Mouse (Mus musculus) forebrain, embryonic 10.5 days (tissue): ENCODE data around the gene Zfhx3. TPM values are rescaled to one million over a fixed set of nuclear protein-coding genes. Genes with fewer than 3 reads are reported as not detected.

ENCODE experiments used
- DNase-seq: peaks from one replicate; pipeline ENCODE4 v3.0.0-alpha.2; 2017; ENCODE audit warnings: low spot score; ENCODE audit errors: extremely low spot score
- H3K27ac ChIP-seq: fragments of 300-500 bp; sonication (generic); 2 replicates; pipeline ENCODE4 v1.5.1; 2016; ENCODE audit warnings: mild to moderate bottlenecking
- H3K27me3 ChIP-seq: fragments of 300-500 bp; sonication (generic); 2 replicates; pipeline ENCODE4 v1.6.1; 2016; ENCODE audit warnings: mild to moderate bottlenecking; ENCODE audit not compliant: poor library complexity, severe bottlenecking
- H3K36me3 ChIP-seq: fragments of 300-500 bp; sonication (generic); replicated peaks from 2 replicates; pipeline ENCODE4 v1.6.1; 2016; ENCODE audit warnings: mild to moderate bottlenecking, moderate library complexity
- H3K4me1 ChIP-seq: fragments of 300-500 bp; sonication (generic); 2 replicates; pipeline ENCODE4 v1.6.1; 2016
- H3K4me3 ChIP-seq: fragments of 300-500 bp; sonication (generic); 2 replicates; pipeline ENCODE4 v1.5.1; 2016; ENCODE audit warnings: mild to moderate bottlenecking, moderate library complexity
- H3K9me3 ChIP-seq: fragments of 300-500 bp; sonication (generic); 2 replicates; pipeline ENCODE4 v1.6.1; 2016; ENCODE audit warnings: mild to moderate bottlenecking, moderate library complexity
- WGBS: fragments of 180-500 bp; shearing (Covaris S2); methylation state at CpG from one replicate; pipeline ENCODE4 v1.1.7; 2016; 5-methylcytosine and 5-hydroxymethylcytosine counted together
- polyA plus RNA-seq: library from polyadenylated mRNA; unstranded; fragments of >200 nt; fragmentation: Nextera tagmentation; extraction: Ambion mirVana; gene quantifications from 2 replicates; pipeline ENCODE4 v1.2.1, GENCODE M21; 2016

The Zfhx3 gene
- polyA plus RNA-seq, 1 experiment from 2014 or later, result 11.4 TPM

DNA sequence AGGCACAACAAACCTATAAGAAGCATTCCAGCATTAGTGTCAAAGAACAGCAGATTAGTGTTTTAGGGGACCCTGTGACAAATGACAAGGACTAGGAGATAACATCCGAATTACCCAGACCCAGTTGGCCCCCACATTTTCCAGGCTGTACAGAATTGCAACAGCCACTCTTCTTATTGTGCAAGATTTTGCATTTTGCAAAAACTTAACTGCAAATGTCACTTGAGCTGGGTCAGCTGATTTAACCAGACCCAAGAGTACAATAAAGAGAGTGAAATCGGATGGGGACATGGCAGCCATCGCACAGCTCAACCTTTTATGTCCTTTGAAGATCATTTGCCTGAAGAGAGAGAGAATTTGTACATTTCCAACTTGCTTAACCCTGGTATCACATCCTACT lies 720.3 kb downstream of the Zfhx3 start:
- no peaks in the 10 kb centered on the region for H3K36me3 ChIP-seq
- no peak for DNase-seq
- H3K4me3 ChIP-seq, result no peak overlapping the region
- peaks cover 32% of the 10 kb centered on the region for H3K4me1 ChIP-seq
- H3K27me3 ChIP-seq, result peaks cover 3% of the 10 kb centered on the region
- 83% methylated on average over 3 of the region's 3 CpGs for WGBS
- H3K9me3 ChIP-seq, result no peaks in the 10 kb centered on the region
- H3K27ac ChIP-seq, result no peak overlapping the region

DNA sequence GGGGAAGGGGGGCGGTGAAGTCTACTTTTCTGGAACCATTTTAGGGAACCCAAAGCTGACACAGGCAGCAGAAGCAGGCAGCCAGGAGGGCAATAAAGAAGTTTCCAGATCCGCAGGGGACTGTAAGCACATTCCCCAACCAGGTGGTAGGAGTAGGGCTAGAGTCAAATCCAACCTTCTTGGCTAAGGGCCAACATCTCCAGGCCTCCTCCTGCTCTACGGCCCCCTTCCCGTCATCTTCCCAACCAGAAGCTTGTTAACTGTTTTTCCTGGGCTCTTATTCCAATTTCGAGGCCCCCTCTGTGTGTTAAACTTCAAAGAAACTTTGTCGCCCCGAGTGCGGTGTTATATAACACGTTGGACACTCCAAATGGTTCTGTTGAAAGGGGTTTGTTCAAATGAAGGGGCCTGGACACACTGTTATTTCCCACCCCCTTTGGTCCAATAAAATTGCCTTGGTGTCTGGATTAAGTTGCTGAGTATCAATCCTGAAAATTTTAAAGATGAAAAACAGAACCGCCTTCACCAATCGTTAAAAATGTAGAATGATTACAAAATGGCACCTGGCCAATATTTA lies 729.6 kb downstream of the Zfhx3 start:
- no peak for DNase-seq
- 90% methylated on average over 11 of the region's 11 CpGs for WGBS
- H3K4me3 ChIP-seq, result no peak overlapping the region
- peaks cover 22% of the 10 kb centered on the region for H3K27me3 ChIP-seq
- no peak overlapping the region for H3K27ac ChIP-seq
- peaks cover 14% of the 10 kb centered on the region for H3K4me1 ChIP-seq
- H3K36me3 ChIP-seq, result no peaks in the 10 kb centered on the region
- H3K9me3 ChIP-seq, result no peaks in the 10 kb centered on the region

DNA sequence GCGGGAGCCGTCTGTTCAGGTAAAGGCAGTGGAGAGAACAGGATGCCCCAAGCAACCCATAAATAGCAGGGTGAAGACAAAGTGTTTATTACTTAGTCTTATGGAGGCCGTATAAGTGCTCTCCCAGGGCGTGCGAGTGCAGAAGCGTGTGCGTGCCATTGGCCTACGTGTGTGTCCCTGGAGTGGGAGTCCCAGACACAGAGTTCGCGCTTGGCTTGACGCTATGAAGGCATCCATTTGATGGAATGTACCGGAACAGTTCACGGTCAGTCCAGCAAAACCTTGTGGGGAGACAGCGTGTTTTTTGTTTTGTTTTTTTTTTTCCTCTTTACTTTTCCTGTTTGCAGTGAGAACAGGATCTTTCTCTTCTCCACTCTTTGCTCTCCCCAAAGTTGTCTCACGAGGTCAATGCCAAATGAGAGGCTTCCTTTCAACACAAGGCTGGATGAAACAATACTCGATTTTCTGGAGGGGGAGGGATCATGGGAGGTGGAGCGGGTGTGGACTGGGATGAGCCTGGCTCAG lies 732.6 kb downstream of the Zfhx3 start:
- H3K27me3 ChIP-seq, result peaks cover 22% of the 10 kb centered on the region
- H3K36me3 ChIP-seq, result no peaks in the 10 kb centered on the region
- no peak overlapping the region for H3K27ac ChIP-seq
- DNase-seq, result no peak
- H3K9me3 ChIP-seq, result no peaks in the 10 kb centered on the region
- no peak overlapping the region for H3K4me3 ChIP-seq
- peaks cover 14% of the 10 kb centered on the region for H3K4me1 ChIP-seq
- WGBS, result 70% methylated on average over 17 of the region's 17 CpGs

DNA sequence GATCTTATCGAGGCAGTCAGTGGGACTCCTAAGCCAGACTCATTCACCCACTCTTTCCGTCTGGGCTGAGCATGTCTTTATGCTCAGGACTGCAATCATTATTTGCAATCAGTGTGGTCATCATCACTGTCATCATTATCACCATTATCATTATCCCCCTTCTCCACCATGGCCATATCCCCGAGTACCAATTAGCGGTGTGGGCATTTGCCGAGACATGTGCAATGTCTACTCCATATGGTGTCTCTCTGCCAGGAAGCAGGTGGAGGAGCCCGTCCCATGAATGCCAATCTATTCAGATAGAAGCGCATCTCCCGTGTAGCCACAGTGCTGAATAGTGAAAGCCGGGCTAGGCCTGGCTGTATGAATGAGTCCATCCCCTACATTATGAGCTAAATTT lies 747.2 kb downstream of the Zfhx3 start:
- no peaks in the 10 kb centered on the region for H3K36me3 ChIP-seq
- H3K9me3 ChIP-seq, result no peaks in the 10 kb centered on the region
- DNase-seq, result no peak
- 90% methylated on average over 9 of the region's 9 CpGs for WGBS
- no peak overlapping the region for H3K4me3 ChIP-seq
- peaks cover 30% of the 10 kb centered on the region for H3K4me1 ChIP-seq
- H3K27ac ChIP-seq, result no peak overlapping the region
- peaks cover 53% of the 10 kb centered on the region for H3K27me3 ChIP-seq

DNA sequence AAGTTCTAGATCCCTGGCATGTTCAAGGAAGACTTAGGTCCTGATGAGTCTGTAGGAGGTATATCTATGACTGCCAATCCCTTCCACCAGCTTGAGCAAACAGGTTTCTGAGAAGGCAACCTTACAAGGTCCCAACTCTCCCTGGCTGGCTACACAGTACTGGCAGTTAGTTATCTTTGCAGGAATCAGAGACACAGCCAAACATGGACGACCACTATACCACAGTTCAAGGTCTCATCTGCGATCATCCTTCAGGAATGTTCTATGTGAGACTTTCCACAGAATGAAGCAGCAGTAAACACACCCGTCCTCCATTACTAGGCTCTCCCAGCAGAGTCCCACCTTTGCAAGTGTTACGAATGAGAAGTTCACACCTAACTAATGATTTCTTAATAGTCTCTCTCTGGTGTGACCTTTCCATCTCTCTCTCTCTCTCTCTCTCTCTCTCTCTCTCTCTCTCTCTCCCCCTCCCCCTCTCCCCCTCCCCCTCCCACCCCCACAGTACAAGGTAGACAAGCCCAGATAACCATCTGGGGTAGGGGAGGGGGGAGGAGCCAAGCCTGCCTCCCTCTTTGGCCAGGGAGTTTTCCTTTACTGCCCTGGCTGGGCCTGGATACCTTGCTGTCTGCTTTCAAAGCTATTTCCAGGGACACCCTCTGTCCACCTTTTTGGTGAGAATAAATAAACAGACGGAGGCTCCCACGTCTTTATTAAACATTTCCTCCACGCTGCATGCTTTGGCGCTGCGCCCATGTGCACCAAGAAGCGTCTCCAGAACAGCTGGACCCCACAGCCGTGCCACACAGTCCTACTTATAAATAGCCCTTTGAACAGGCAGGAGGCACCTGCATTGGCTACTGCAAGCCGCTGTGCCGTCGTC lies 748.4 kb downstream of the Zfhx3 start:
- H3K4me3 ChIP-seq, result peak overlapping the region; percentile 47
- H3K36me3 ChIP-seq, result no peaks in the 10 kb centered on the region
- no peak overlapping the region for H3K27ac ChIP-seq
- DNase-seq, result no peak
- peaks cover 64% of the 10 kb centered on the region for H3K27me3 ChIP-seq
- peaks cover 39% of the 10 kb centered on the region for H3K4me1 ChIP-seq
- no peaks in the 10 kb centered on the region for H3K9me3 ChIP-seq
- 34% methylated on average over 14 of the region's 14 CpGs for WGBS

DNA sequence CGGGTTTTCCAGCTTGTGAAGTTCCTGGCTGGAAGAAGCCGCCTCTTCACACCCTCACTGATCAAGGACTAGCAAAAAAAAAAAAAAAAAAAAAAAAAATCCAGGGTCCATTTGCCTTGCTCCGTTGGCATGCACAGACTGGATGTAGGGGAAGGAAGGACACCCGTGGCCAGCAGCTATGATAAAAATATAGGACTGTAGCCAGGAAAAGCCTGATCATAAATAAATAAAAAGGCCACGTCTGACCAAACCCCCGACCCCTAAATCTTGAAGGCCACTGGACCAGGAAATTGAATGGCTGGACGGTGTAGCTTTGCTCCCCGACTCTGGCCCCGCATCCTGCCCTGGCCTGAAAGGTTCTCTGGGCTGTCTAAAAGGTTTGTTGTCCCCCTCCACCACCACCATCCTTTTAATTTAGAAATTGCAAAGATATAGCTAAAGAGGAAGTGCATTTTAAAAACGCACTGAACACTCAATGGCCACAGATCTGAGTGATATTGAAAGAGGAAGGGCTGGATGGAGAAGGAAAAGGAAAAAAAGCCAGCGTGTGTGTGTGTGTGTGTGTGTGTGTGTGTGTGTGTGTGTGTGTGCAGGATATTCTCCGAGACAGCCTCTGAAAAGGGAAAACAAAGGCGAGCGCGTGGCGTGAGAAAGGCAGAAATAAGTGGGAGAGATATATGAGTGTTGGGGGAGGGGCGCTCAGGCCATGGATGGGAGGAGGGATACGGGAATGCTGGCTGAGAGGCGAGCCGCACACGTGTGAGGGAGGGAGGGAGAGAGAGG lies 749.2 kb downstream of the Zfhx3 start:
- Histone ChIP-seq H3K4me1 (peaks cover 48% of the 10 kb centered on the region), H3K27ac (peak overlapping the region; percentile 78), H3K9me3 (no peaks in the 10 kb centered on the region), H3K36me3 (no peaks in the 10 kb centered on the region), H3K4me3 (peak overlapping the region; percentile 47), H3K27me3 (peaks cover 73% of the 10 kb centered on the region)
- WGBS, result 3% methylated on average over 18 of the region's 21 CpGs
- peak; percentile 52 for DNase-seq

DNA sequence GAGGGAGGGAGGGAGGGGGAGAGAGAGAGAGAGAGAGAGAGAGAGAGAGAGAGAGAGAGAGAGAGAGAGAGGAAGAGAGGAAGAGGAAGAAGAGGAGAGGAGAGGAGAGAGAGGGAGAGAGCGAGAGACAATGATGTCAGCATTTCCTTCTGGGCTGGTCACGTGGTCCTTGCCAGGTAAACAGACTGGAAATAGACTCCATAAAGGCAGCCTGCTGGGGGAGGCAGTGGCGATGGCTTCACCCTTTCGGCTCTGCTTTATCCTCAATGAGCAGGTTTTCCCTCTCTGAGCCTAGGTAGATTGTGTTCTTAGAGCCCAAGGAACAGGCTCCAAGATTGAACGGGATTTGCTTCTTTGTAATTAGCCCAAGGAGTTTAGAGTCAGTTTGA lies 749.8 kb downstream of the Zfhx3 start:
- no peaks in the 10 kb centered on the region for H3K36me3 ChIP-seq
- DNase-seq, result peak; percentile 49
- 4% methylated on average over 5 of the region's 5 CpGs for WGBS
- H3K27ac ChIP-seq, result peak overlapping the region; percentile 78
- H3K27me3 ChIP-seq, result peaks cover 79% of the 10 kb centered on the region
- H3K9me3 ChIP-seq, result no peaks in the 10 kb centered on the region
- H3K4me3 ChIP-seq, result peak overlapping the region; percentile 47
- H3K4me1 ChIP-seq, result peaks cover 53% of the 10 kb centered on the region

DNA sequence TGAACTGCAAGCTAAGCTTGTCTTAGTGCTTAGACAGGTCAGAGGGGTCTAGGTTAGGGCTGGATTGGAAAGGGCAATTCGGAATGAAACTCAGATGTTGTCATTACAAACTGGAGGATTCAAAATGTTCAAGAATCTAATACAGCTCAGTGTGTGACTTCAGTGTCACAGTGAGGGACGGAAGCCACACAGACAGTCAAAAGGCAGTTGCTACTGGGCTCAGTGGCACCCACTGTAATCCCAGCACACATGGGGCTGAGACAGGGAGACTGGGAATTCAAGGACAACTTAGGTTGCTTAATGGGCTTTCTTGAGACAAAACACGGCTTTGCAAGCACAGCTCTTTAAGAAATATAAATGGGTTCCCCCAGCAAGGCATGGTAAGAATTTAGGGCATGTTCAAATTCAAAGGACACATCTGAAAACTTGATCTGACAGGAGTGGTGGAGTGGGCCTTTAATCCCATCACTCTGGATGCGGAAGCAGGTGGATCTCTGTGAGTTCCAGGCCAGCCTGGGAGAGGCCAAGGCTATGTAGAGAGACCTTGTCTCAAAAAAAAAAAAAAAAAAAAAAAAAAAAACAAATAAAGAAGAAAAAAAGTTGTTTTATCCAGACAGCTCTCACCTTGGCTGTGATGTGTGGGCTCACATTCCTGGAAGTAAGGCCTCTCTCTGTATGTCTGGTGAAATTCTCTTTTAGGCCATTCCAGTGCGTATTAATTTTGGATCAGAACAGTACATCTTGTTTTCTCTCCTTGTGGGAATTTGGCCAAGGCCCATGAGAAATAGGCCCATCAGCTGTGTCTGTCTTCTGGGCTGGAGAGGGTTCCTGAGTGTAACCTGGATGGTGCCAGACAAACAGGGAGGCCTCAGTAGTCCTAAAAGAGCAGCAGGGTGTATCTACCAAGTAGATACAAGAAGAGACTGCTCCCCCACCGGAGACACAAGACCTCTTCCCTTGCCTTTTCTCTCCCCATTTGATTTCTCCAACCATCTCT lies 750.5 kb downstream of the Zfhx3 start:
- Histone ChIP-seq H3K27me3 (peaks cover 86% of the 10 kb centered on the region), H3K36me3 (no peaks in the 10 kb centered on the region), H3K9me3 (no peaks in the 10 kb centered on the region), H3K4me1 (peaks cover 60% of the 10 kb centered on the region), H3K27ac (peak overlapping the region; percentile 78), H3K4me3 (peak overlapping the region; percentile 47)
- no peak for DNase-seq
- 57% methylated on average over 6 of the region's 6 CpGs for WGBS

DNA sequence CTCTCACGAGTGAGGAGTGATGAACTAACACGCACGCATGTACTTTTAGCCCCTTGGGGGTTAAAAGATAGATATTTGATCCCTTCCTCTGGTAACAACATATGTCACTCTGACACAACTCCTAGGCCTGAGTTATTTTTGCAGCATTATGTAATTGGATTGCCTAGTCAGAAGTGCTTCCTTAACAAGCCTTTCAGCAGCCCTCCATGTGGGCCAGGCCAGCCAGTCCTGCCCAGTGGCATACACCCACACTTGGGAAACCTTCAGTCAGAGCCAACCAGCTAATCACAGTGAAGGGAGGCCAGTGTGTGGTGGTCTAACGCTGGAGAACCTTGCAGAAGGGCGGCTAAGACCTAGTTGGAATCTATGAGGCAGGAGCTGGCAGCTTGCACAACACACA lies 751.4 kb downstream of the Zfhx3 start:
- H3K36me3 ChIP-seq, result no peaks in the 10 kb centered on the region
- no peak overlapping the region for H3K27ac ChIP-seq
- H3K4me3 ChIP-seq, result no peak overlapping the region
- WGBS, result 70% methylated on average over 5 of the region's 5 CpGs
- H3K27me3 ChIP-seq, result peaks cover 94% of the 10 kb centered on the region
- DNase-seq, result no peak
- peaks cover 67% of the 10 kb centered on the region for H3K4me1 ChIP-seq
- H3K9me3 ChIP-seq, result no peaks in the 10 kb centered on the region

DNA sequence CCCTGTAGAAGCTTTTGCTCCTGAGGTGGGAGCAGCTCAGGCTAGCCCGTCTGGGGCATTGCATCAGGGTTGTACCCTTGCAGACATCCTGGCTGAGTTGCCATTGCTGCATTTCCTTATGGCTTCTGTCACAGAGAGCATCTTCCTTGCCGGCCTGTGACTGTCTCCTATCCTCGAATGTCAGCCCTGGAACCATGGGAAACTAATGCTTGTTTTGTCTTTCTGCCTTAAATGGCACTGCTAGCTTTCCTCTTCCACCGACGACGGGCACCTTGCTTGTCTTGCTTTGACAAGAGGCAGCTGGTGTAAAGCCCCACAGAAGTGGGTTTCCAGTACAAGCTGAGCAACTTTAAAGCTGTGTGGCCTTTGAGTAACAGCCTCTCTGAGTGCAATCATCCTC lies 752.1 kb downstream of the Zfhx3 start:
- WGBS, result 23% methylated on average over 6 of the region's 6 CpGs
- Histone ChIP-seq H3K4me1 (peaks cover 74% of the 10 kb centered on the region), H3K27me3 (peaks cover 97% of the 10 kb centered on the region)

DNA sequence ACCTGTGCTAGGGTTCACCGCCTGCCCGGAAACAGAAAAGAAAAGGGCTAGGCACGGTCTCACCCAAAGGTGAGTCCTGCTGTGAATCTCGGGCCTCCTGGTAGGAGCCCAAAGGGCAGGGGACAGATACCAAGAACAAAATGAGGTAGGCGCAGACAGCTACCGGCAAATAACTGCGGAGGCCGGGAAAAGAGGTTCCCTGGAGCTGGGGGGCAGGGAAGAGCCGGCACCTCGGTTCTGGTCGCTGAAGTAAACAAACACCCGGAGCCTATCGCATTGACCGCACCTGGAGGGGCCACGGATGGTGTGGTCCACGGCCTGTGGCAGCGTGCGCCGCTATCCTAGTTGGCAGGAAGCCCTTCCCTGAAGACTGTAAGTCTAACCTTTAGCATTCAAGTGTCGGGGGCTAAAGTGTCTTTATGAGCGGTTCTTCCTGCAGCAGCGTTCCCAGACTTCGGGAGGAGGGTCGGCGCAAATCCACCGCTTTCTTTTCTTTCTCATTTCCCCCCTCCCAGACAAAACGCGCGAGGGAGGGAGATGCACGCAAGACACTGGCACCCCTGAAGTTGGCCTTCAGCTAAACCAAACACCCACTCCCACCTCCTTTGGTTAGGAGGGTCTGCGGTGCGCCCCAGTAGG lies 752.9 kb downstream of the Zfhx3 start:
- no peaks in the 10 kb centered on the region for H3K9me3 ChIP-seq
- H3K27ac ChIP-seq, result peak overlapping the region; percentile 63; the same call in 1 of the 2 replicates
- peaks cover 97% of the 10 kb centered on the region for H3K27me3 ChIP-seq
- DNase-seq, result no peak
- H3K36me3 ChIP-seq, result no peaks in the 10 kb centered on the region
- H3K4me1 ChIP-seq, result peaks cover 82% of the 10 kb centered on the region
- peak overlapping the region; percentile 47 for H3K4me3 ChIP-seq
- 2% methylated on average over 32 of the region's 32 CpGs for WGBS

More for the DNA sequence above, 752.1 kb downstream of the Zfhx3 start:
- Histone ChIP-seq H3K36me3 (no peaks in the 10 kb centered on the region), H3K9me3 (no peaks in the 10 kb centered on the region), H3K4me3 (no peak overlapping the region), H3K27ac (no peak overlapping the region)
- no peak for DNase-seq
